Mouse (Mus musculus) right cerebral cortex, adult 18-20 months (tissue): ENCODE measurements around the gene Csnk1g1.

Source experiments
- DNase-seq: peaks from one replicate; pipeline ENCODE4 v3.0.0; 2022; ENCODE audit warnings: mixed read lengths

Gene Csnk1g1

GRCm38 (mm10) chr9:66069583-66069982 is 160.9 kb downstream of the Csnk1g1 start, which contains the start of gene Snx22:
TSS of gene Snx22 (minus strand) at chr9:66069719.
- peak; percentile 75 for DNase-seq

DNA sequence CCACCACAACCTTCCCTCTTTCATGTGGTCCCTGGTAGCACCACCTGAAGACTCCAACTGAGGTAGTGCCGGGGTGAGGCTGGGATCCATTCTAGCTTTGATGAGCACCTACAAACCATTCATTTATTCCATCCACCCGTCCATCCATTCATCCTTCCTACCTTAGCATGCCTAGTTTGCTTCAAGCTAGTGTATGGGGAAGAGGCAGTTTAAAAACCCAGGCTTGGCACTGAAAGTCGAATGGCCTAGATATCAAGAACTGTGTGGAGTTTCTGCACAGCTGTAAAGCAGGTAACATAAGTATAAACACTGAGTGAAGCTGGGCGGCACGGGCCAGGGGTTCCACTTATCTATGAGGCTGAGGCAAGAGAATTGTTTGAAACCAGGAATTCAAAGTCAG is 161.4 kb downstream of the Csnk1g1 start:
- DNase-seq: no peak

DNA sequence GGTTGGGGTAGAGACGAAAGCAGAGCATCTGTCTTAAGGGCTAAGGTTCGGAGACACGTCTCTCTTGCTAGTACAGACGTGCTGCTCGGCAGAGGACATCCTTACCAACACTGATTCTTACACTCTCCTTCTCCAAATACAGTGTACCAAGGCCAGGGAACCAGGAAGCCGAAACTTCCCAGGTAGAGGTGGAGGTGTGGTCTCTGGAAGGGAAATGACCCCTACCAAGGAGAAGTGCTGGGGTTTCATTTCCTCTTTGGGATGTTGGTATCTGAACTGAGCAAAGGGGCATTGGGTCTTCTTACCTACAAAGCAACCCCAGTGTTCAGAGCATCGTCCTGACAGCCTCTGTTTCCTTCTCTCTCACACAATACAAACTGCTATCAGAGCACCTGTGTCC is 164.0 kb downstream of the Csnk1g1 start:
- DNase-seq: no peak

GRCm38 (mm10) chr9:66078072-66078471 is 169.3 kb downstream of the Csnk1g1 start:
- DNase-seq: no peak

DNA sequence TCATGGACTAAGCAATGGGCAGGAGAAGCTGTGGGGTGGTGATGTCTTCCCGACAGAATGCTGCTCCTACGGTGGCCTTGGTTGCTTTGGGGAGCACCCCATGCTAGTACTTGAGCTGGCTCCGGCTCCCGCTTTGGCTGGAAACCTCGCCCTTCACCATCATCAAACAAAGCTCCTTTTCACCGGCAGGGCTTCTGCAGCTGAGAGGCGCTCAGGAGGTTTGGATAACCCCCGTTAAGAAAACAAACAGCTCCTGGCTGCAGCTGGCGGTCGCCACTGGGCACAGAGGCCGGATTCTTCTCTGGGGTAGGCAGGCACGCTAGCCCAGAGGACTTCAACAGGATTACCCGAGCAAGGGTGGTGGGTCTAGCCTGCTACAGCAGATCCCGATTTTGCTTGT is 169.8 kb downstream of the Csnk1g1 start:
- no peak for DNase-seq

- DNase-seq: no peak
These were observed 172.2 kb downstream of the Csnk1g1 start for GRCm38 (mm10) chr9:66080804-66081459.

- DNase-seq: no peak
These were observed 173.3 kb downstream of the Csnk1g1 start for GRCm38 (mm10) chr9:66081999-66082398.

GRCm38 (mm10) chr9:66084171-66084570 is 175.4 kb downstream of the Csnk1g1 start:
- no peak for DNase-seq

DNA sequence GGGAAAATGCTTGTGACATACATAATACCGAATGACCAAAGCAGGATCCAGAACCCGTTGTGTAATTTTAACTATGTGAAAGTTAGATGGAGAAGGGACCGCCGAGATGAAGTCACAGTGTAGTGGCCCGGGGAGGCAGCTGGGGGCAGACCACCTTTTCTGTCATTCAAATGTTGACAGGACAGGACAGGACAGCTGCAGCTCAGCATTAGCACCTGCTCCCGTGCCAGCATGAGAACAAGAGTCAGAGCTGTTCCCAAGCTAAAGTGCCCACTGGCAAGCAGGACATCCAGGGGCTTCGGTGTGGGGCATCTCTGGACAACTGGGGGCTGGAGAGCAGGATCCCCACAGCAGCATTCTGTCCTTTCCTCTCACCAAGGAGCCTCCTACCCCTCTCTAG is 178.3 kb downstream of the Csnk1g1 start:
- DNase-seq: no peak

DNA sequence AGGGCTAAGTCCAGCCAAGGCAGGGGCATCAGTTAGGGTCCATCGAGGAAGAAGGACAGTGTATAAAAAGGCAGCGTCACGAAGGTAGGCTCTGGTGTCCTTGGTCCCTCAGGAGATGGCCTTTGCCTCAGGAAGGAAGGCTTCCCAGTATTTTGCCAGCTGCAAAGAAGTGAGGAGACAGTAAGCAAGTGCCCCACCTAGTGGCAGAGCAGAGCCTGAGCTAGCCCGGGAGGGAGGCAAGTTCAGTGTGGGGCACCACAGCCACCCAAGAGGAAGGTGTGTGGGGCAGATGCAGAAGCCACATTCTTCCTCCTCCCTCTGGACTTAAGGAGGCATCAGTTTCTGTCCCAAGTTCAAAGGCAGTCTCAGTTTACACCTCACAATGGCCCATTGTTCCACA is 179.7 kb downstream of the Csnk1g1 start:
- peak; percentile 51 for DNase-seq

GRCm38 (mm10) chr9:66090593-66091244 is 182.0 kb downstream of the Csnk1g1 start:
- DNase-seq: peak; percentile 27

DNA sequence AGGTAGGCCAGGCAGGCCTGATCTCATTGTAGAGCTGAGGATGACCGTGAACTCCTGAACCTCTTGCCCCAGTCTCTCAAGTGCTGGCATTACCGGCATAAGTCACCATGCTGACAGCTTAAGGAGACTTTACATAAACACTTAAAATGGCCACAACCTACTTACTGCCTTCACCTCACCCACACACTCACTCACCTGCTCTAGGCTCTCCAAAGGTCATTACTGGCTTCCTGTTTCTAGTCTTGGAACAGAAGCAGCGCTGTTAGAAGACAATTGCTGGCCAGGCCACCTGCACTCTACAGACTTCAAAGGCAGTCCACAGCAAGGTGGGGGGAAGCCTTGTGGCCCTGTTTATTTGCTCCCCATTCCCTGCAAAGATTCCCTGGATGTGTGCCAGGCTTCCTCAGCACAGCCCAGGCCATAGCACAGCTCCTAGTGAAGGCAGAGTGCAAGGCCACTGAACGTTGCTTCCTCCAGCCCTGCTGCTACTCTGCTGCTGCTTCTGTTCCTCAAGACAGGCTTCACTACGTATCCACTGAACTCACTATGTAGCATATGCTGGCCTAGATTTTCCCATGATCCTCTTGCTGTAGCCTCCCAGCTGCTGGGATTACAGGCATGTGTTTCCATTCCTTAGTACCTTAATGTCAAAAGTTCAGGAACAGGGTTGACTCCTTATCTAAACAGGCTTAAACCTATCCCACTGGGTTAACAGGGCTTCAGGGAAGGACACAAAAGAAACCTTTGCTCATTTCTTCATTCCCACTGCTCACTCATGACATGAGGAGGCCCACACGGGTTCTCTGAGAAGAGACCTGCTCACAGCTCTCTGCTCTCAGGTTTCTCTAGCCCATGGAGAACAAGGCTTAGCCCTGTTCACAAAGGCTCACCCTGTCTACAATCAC is 182.9 kb downstream of the Csnk1g1 start:
- no peak for DNase-seq

DNA sequence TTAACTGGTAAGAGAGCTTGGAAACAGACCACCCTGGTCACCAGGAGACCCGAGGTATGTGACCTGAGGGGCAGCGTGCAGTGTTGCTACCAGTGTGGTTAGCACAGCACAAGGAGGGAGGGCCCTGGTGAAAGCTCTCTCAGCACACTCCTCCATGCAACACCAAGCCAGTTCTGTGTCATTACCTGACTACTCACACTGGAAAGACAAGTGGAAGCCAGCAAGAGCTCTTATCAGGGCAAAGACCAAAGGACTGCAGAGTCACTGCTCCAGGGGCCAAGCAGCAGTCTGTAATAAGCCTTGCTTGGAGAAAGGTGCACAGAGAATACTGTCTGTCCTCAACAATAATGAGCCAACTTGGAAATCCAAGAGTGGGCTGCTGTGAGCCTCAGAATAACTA is 183.9 kb downstream of the Csnk1g1 start:
- no peak for DNase-seq
